Mouse (Mus musculus) forebrain, embryonic 11.5 days (tissue): ENCODE measurements at regions not wholly inside any gene's neighbourhood (a gene's known extent, or its start where the extent isn't known, plus 50 kb on each side); places are given as distances from the start of the nearest gene placed in this dataset.

Experiments
- ATAC-seq: fragments of 200-750 bp; cut with Nextera tagmentation; replicated peaks from 2 replicates; pipeline ENCODE4 v1.8.0; 2017; ENCODE audit warnings: moderate TSS enrichment; ENCODE audit not compliant: low FRiP score
- DNase-seq: peaks from one replicate; pipeline ENCODE4 v3.0.0-alpha.2; 2017; ENCODE audit warnings: low spot score
- H3K27ac ChIP-seq: fragments of 300-500 bp; sonication (generic); 2 replicates; pipeline ENCODE4 v1.5.1; 2014; ENCODE audit warnings: low read depth, low read length
- H3K27me3 ChIP-seq: fragments of 300-500 bp; sonication (generic); 2 replicates; pipeline ENCODE4 v1.6.1; 2014; ENCODE audit warnings: mild to moderate bottlenecking, low read length, mixed read lengths; ENCODE audit not compliant: control insufficient read depth, insufficient read depth
- H3K36me3 ChIP-seq: fragments of 300-500 bp; sonication (generic); 2 replicates; pipeline ENCODE4 v1.6.1; 2014; ENCODE audit warnings: mild to moderate bottlenecking, low read length, moderate library complexity, mixed read lengths; ENCODE audit not compliant: control insufficient read depth, insufficient read depth
- H3K4me1 ChIP-seq: fragments of 300-500 bp; sonication (generic); replicated peaks from 2 replicates; pipeline ENCODE4 v1.6.1; 2014; ENCODE audit warnings: low read length, mixed read lengths; ENCODE audit not compliant: control insufficient read depth, insufficient read depth
- H3K4me2 ChIP-seq: fragments of 300-500 bp; sonication (generic); 2 replicates; pipeline ENCODE4 v1.6.1; 2014; ENCODE audit warnings: low read depth, mild to moderate bottlenecking, low read length, moderate library complexity, mixed read lengths; ENCODE audit not compliant: severe bottlenecking
- H3K4me3 ChIP-seq: fragments of 300-500 bp; sonication (generic); 2 replicates; pipeline ENCODE4 v1.5.1; 2014; ENCODE audit warnings: low read depth, low read length
- H3K9ac ChIP-seq: fragments of 300-500 bp; sonication (generic); 2 replicates; pipeline ENCODE4 v1.6.1; 2014; ENCODE audit warnings: low read length
- H3K9me3 ChIP-seq: fragments of 300-500 bp; sonication (generic); 2 replicates; pipeline ENCODE4 v1.6.1; 2016; ENCODE audit warnings: low read length, mixed read lengths; ENCODE audit not compliant: control insufficient read depth
- WGBS: fragments of 180-500 bp; shearing (Covaris S2); extraction: QIAGEN DNeasy Blood & Tissue Kit; methylation state at CpG from one replicate; pipeline ENCODE4 v1.1.7; 2014; 5-methylcytosine and 5-hydroxymethylcytosine counted together

GRCm38 (mm10) chr6:58752496-58752895 is 78.8 kb upstream of the Herc3 start:
- no peak for ATAC-seq
- Histone ChIP-seq H3K36me3 (no peaks in the 10 kb centered on the region), H3K4me1 (no peaks in the 10 kb centered on the region), H3K27me3 (no peaks in the 10 kb centered on the region), H3K9ac (no peak overlapping the region), H3K4me3 (no peak overlapping the region), H3K9me3 (no peaks in the 10 kb centered on the region), H3K4me2 (no peak overlapping the region), H3K27ac (no peak overlapping the region)
- 92% methylated on average over 4 of the region's 4 CpGs for WGBS
- no peak for DNase-seq

GRCm38 (mm10) chr6:58756309-58757015 is 74.8 kb upstream of the Herc3 start:
- Histone ChIP-seq H3K27me3 (no peaks in the 10 kb centered on the region), H3K27ac (no peak overlapping the region), H3K4me1 (no peaks in the 10 kb centered on the region), H3K36me3 (no peaks in the 10 kb centered on the region), H3K4me2 (no peak overlapping the region), H3K4me3 (no peak overlapping the region), H3K9me3 (no peaks in the 10 kb centered on the region), H3K9ac (no peak overlapping the region)
- WGBS = 60% methylated on average over 2 of the region's 2 CpGs
- no peak for ATAC-seq
- no peak for DNase-seq

- H3K4me3 ChIP-seq = no peak overlapping the region
Observed at GRCm38 (mm10) chr6:58757339-58757738, 73.9 kb upstream of the Herc3 start.

GRCm38 (mm10) chr6:58770654-58771218 is 60.5 kb upstream of the Herc3 start:
- WGBS = 28% methylated on average over 8 of the region's 8 CpGs

More at GRCm38 (mm10) chr6:58757339-58757738, 73.9 kb upstream of the Herc3 start:
- no peak overlapping the region for H3K4me2 ChIP-seq
- no peak for ATAC-seq
- no peaks in the 10 kb centered on the region for H3K27me3 ChIP-seq
- 87% methylated on average over 4 of the region's 4 CpGs for WGBS
- DNase-seq = no peak
- H3K4me1 ChIP-seq = no peaks in the 10 kb centered on the region
- no peak overlapping the region for H3K27ac ChIP-seq
- H3K36me3 ChIP-seq = no peaks in the 10 kb centered on the region
- no peaks in the 10 kb centered on the region for H3K9me3 ChIP-seq
- no peak overlapping the region for H3K9ac ChIP-seq

GRCm38 (mm10) chr6:58772014-58772413 is 59.3 kb upstream of the Herc3 start:
- ATAC-seq (no peak), DNase-seq (no peak)
- H3K9ac ChIP-seq = no peak overlapping the region
- no peak overlapping the region for H3K4me2 ChIP-seq
- no peaks in the 10 kb centered on the region for H3K4me1 ChIP-seq
- H3K27me3 ChIP-seq = no peaks in the 10 kb centered on the region
- H3K36me3 ChIP-seq = no peaks in the 10 kb centered on the region
- no peak overlapping the region for H3K27ac ChIP-seq
- no peaks in the 10 kb centered on the region for H3K9me3 ChIP-seq
- no peak overlapping the region for H3K4me3 ChIP-seq
- 2% methylated on average over 1 of the region's 1 CpGs for WGBS

More at GRCm38 (mm10) chr6:58770654-58771218, 60.5 kb upstream of the Herc3 start:
- no peaks in the 10 kb centered on the region for H3K36me3 ChIP-seq
- ATAC-seq (peak; percentile 71), DNase-seq (peak; percentile 75)
- H3K4me3 ChIP-seq = no peak overlapping the region
- H3K4me1 ChIP-seq = no peaks in the 10 kb centered on the region
- no peaks in the 10 kb centered on the region for H3K9me3 ChIP-seq
- no peak overlapping the region for H3K27ac ChIP-seq
- H3K9ac ChIP-seq = no peak overlapping the region
- H3K27me3 ChIP-seq = no peaks in the 10 kb centered on the region
- H3K4me2 ChIP-seq = 0 out of 2 replicates have a peak overlapping the region, but pooled peaks have one; percentile 15
